Mouse (Mus musculus): ENCODE data around the gene Rgs4. TPM values are rescaled to one million over a fixed set of nuclear protein-coding genes. Genes with fewer than 3 reads are reported as not detected.

Rgs4 gene
- 6.7 TPM for polyA plus RNA-seq (2014; fragmentation: Illumina TruSeq; extraction: RNeasy Lipid Tissue Mini Kit (QIAGEN cat#74804); ENCODE audit: insufficient read depth, low read depth, low replicate concordance)

GRCm38 (mm10) chr1:169747473-169747872 lies at the start of gene Rgs4:
TSS of gene Rgs4 (minus strand) at chr1:169747642.

Other genes starting within 250 kb of the Rgs4 start
- gene Nuf2, start 216.2 kb downstream of the Rgs4 start, polyA plus RNA-seq (2014; fragmentation: Illumina TruSeq; extraction: RNeasy Lipid Tissue Mini Kit (QIAGEN cat#74804); ENCODE audit: insufficient read depth, low read depth, low replicate concordance): 0.61 TPM
- gene Rgs5, start 92.1 kb downstream of the Rgs4 start, polyA plus RNA-seq (2014; fragmentation: Illumina TruSeq; extraction: RNeasy Lipid Tissue Mini Kit (QIAGEN cat#74804); ENCODE audit: insufficient read depth, low read depth, low replicate concordance): 4.2 TPM
- 0.40 TPM for gene Ccdc190, start 181.0 kb upstream of the Rgs4 start, polyA plus RNA-seq (2014; fragmentation: Illumina TruSeq; extraction: RNeasy Lipid Tissue Mini Kit (QIAGEN cat#74804); ENCODE audit: insufficient read depth, low read depth, low replicate concordance)
- gene Hsd17b7, start 221.6 kb upstream of the Rgs4 start, polyA plus RNA-seq (2014; fragmentation: Illumina TruSeq; extraction: RNeasy Lipid Tissue Mini Kit (QIAGEN cat#74804); ENCODE audit: insufficient read depth, low read depth, low replicate concordance): 3.6 TPM